ENCODE assay signal across 7 mouse cellular contexts in genomic region chr8:71272286-71273150, GRCm38 (mm10). TPM values are rescaled to one million over a fixed set of nuclear protein-coding genes. Genes with fewer than 3 reads are reported as not detected.
A peak's percentile ranks its signal among the peaks of the same experiment; 100 is the strongest.
DNase-seq lines count a peak whose midpoint lies in the region; ATAC-seq and TF ChIP-seq lines count a peak whose summit lies in the region.

Gene Myo9b (plus strand): TSS chr8:71272714.
Gene Haus8 (minus strand): TSS chr8:71272934.

- intact Hi-C loops in left cerebral cortex, postnatal 4 days (cut with DNase I): no loop called here

- TF ChIP-seq POLR2A in small intestine, adult 2 months (IDR thresholded peaks at IDR 0.05; ENCODE audit: low read depth, low read length): no peak; the same call in 1 of the 2 replicates

- H3K9ac ChIP-seq in intestine, postnatal 0 days (ENCODE audit: low read depth, low read length): peak within 1 kb of the TSS; percentile 80
- peak within 1 kb of the TSS; percentile 72 for H3K9ac ChIP-seq in midbrain, embryonic 12.5 days (replicated peaks)

- H3K4me2 ChIP-seq in intestine, postnatal 0 days (replicated peaks; ENCODE audit: low read depth): peak within 1 kb of the TSS; percentile 73
- H3K4me2 ChIP-seq in midbrain, embryonic 12.5 days (replicated peaks): peak within 1 kb of the TSS; percentile 88

- peaks cover 26% of the 10 kb centered on the region for H3K4me1 ChIP-seq in embryonic facial prominence, embryonic 10.5 days
- peaks cover 3% of the 10 kb centered on the region; the same call in 1 of the 2 replicates for H3K4me1 ChIP-seq in intestine, postnatal 0 days (replicated peaks; ENCODE audit: control insufficient read depth, insufficient read depth, low read length)
- peaks cover 26% of the 10 kb centered on the region for H3K4me1 ChIP-seq in midbrain, embryonic 12.5 days
- peaks cover 11% of the 10 kb centered on the region; the same call in 1 of the 2 replicates for H3K4me1 ChIP-seq in small intestine, adult 2 months (ENCODE audit: control insufficient read depth, insufficient read depth, insufficient read length, low read length)

- H3K27me3 ChIP-seq in embryonic facial prominence, embryonic 10.5 days (replicated peaks; ENCODE audit: low read depth, poor library complexity, severe bottlenecking): no peaks in the 10 kb centered on the region
- H3K27me3 ChIP-seq in intestine, postnatal 0 days (replicated peaks; ENCODE audit: control insufficient read depth, insufficient read depth, low read length): no peaks in the 10 kb centered on the region
- H3K27me3 ChIP-seq in midbrain, embryonic 12.5 days: no peaks in the 10 kb centered on the region
- no peaks in the 10 kb centered on the region for H3K27me3 ChIP-seq in small intestine, adult 2 months (ENCODE audit: control insufficient read depth, insufficient read depth, low read length)

- ATAC-seq in intestine, postnatal 0 days: peak; percentile 98
- ATAC-seq in midbrain, embryonic 12.5 days (ENCODE audit: low FRiP score, low read depth): peak; percentile 98

- H3K4me3 ChIP-seq in embryonic facial prominence, embryonic 10.5 days: peak within 1 kb of the TSS; percentile 89
- H3K4me3 ChIP-seq in intestine, postnatal 0 days (ENCODE audit: low read depth, low read length): peak within 1 kb of the TSS; percentile 87
- H3K4me3 ChIP-seq in midbrain, embryonic 12.5 days: peak within 1 kb of the TSS; percentile 87
- peak within 1 kb of the TSS; percentile 75 for H3K4me3 ChIP-seq in small intestine, adult 2 months (ENCODE audit: low read depth, low read length)

- H3K36me3 ChIP-seq in embryonic facial prominence, embryonic 10.5 days (replicated peaks): peaks cover 27% of the 10 kb centered on the region; the same call in 1 of the 2 replicates
- H3K36me3 ChIP-seq in intestine, postnatal 0 days (ENCODE audit: control insufficient read depth, insufficient read depth): peaks cover 3% of the 10 kb centered on the region; the same call in 1 of the 2 replicates
- H3K36me3 ChIP-seq in midbrain, embryonic 12.5 days: no peaks in the 10 kb centered on the region; the same call in 1 of the 2 replicates
- no peaks in the 10 kb centered on the region for H3K36me3 ChIP-seq in small intestine, adult 2 months (ENCODE audit: control insufficient read depth, insufficient read depth, low read length)

- TF ChIP-seq CTCF in intestine, postnatal 0 days (IDR thresholded peaks at IDR 0.05; ENCODE audit: low read depth): peak; percentile 78
- peak; percentile 40; the same call in 1 of the 2 replicates for TF ChIP-seq CTCF in small intestine, adult 2 months (IDR thresholded peaks at IDR 0.05; ENCODE audit: extremely low read depth, insufficient read length, insufficient replicate concordance, low read depth, low read length)

- H3K27ac ChIP-seq in embryonic facial prominence, embryonic 10.5 days (replicated peaks): peak within 1 kb of the TSS; percentile 91
- H3K27ac ChIP-seq in intestine, postnatal 0 days (ENCODE audit: low read depth, low read length): peak within 1 kb of the TSS; percentile 91
- peak within 1 kb of the TSS; percentile 77 for H3K27ac ChIP-seq in midbrain, embryonic 12.5 days (replicated peaks)
- peak within 1 kb of the TSS; percentile 76 for H3K27ac ChIP-seq in small intestine, adult 2 months (ENCODE audit: insufficient read depth, low read depth, low read length)

- DNase-seq in adrenal gland, postnatal 10 days: peak; percentile 98
- DNase-seq in embryonic facial prominence, embryonic 10.5 days (ENCODE audit: low spot score): peak; percentile 98
- DNase-seq in gonadal fat pad, adult 2 months (ENCODE audit: low read depth): peak; percentile 77
- peak; percentile 96 for DNase-seq in left cerebral cortex, postnatal 4 days

- no peaks in the 10 kb centered on the region for H3K9me3 ChIP-seq in embryonic facial prominence, embryonic 10.5 days
- no peaks in the 10 kb centered on the region for H3K9me3 ChIP-seq in intestine, postnatal 0 days (ENCODE audit: control insufficient read depth)
- H3K9me3 ChIP-seq in midbrain, embryonic 12.5 days: no peaks in the 10 kb centered on the region

- under 1% methylated on average over 84 of the region's 84 CpGs for WGBS in embryonic facial prominence, embryonic 10.5 days
- WGBS in intestine, postnatal 0 days: under 1% methylated on average over 84 of the region's 84 CpGs
- under 1% methylated on average over 84 of the region's 84 CpGs for WGBS in midbrain, embryonic 12.5 days
- WGBS in small intestine, adult 2 months: under 1% methylated on average over 81 of the region's 84 CpGs

RNA-seq across cellular contexts. Expression of gene Myo9b, which starts in this region (rescaled TPM):
- 10 to 100 TPM; 32.3 to 34.2 TPM for total RNA-seq in adrenal gland, postnatal 10 days (2021)
- polyA plus RNA-seq in embryonic facial prominence, embryonic 10.5 days (2016; fragmentation: Nextera tagmentation; extraction: Ambion mirVana): 27.9 and 28.6 TPM in 2 replicates
- 17.7 and 20.8 TPM in 2 replicates for polyA plus RNA-seq in gonadal fat pad, adult 2 months (2012; rRNA removed)
- polyA plus RNA-seq in intestine, postnatal 0 days (2015; fragmentation: Nextera tagmentation; extraction: Ambion mirVana): 6.5 and 7.2 TPM in 2 replicates
- 10 to 100 TPM; 47.3 to 48.5 TPM for total RNA-seq in left cerebral cortex, postnatal 4 days (2021)
- 26.0 and 28.1 TPM in 2 replicates for polyA plus RNA-seq in midbrain, embryonic 12.5 days (2016; fragmentation: Nextera tagmentation; extraction: Ambion mirVana)
- polyA plus RNA-seq in small intestine, adult 2 months (2012; rRNA removed): 19.9 and 28.1 TPM in 2 replicates

RNA-seq across cellular contexts. Expression of gene Haus8, which starts in this region (rescaled TPM):
- total RNA-seq in adrenal gland, postnatal 10 days (2021): 10 to 100 TPM; 17.0 to 20.1 TPM
- polyA plus RNA-seq in embryonic facial prominence, embryonic 10.5 days (2016; fragmentation: Nextera tagmentation; extraction: Ambion mirVana): 62.9 and 66.3 TPM in 2 replicates
- 2.8 and 3.6 TPM in 2 replicates for polyA plus RNA-seq in gonadal fat pad, adult 2 months (2012; rRNA removed)
- polyA plus RNA-seq in intestine, postnatal 0 days (2015; fragmentation: Nextera tagmentation; extraction: Ambion mirVana): 12.9 and 13.1 TPM in 2 replicates
- total RNA-seq in left cerebral cortex, postnatal 4 days (2021): 10 to 100 TPM; 38.8 to 39.4 TPM
- 53.0 and 57.7 TPM in 2 replicates for polyA plus RNA-seq in midbrain, embryonic 12.5 days (2016; fragmentation: Nextera tagmentation; extraction: Ambion mirVana)
- polyA plus RNA-seq in small intestine, adult 2 months (2012; rRNA removed): 2.8 and 4.8 TPM in 2 replicates

Comparison
In these comparisons a context has a peak if more than half of its experiments do, and no peak if none do; other contexts are left out.
1. Peak in every context shown above with its lines: DNase-seq, ATAC-seq, H3K4me3 ChIP-seq and H3K27ac ChIP-seq.